Mouse (Mus musculus) thymus, postnatal 14 days (tissue): ENCODE measurements at regions not wholly inside any gene's neighbourhood (a gene's known extent, or its start where the extent isn't known, plus 50 kb on each side); places are given as distances from the start of the nearest gene placed in this dataset.

Experiments used
- DNase-seq: peaks from one replicate; pipeline ENCODE4 v3.0.0; 2021

DNA sequence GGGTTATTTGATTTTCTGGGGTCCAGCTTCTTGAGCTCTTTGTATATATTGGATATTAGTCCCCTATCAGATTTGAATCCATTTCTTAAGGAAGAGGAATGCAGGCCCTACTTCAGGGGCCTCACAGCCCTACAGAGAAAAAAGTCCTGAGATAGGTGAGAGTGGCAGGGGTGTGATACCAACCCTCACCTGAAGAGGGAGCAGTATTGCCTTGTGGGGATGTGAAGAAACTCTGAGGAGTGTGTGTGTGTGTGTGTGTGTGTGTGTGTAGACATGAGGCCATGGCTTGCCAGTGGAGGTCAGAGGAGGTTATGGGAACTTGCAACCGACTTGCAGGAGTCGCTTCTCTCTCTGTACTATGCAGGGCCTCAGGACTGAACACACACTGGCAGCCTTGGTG lies 141.2 kb downstream of the Tex29 start:
- peak; percentile 14 for DNase-seq

DNA sequence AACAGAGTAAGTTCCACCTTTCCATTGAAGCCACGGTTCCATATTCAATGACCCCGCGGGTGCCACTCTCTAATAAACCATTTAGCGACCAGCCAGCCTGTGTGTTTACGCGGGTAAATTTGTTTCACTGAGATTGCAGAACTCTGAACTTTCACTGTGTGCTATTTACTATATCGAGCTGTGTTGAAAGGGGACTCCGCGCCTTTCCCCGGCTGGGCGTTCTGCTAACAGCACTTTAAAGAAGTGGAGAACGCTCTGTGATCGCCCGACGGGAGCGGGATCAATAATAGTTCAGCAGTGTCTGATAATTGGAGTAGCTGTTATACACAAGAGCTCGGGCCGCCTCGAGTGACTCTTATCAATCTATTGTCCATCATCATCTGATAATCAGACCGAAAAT lies 149.8 kb downstream of the Tex29 start:
- DNase-seq, result no peak

DNA sequence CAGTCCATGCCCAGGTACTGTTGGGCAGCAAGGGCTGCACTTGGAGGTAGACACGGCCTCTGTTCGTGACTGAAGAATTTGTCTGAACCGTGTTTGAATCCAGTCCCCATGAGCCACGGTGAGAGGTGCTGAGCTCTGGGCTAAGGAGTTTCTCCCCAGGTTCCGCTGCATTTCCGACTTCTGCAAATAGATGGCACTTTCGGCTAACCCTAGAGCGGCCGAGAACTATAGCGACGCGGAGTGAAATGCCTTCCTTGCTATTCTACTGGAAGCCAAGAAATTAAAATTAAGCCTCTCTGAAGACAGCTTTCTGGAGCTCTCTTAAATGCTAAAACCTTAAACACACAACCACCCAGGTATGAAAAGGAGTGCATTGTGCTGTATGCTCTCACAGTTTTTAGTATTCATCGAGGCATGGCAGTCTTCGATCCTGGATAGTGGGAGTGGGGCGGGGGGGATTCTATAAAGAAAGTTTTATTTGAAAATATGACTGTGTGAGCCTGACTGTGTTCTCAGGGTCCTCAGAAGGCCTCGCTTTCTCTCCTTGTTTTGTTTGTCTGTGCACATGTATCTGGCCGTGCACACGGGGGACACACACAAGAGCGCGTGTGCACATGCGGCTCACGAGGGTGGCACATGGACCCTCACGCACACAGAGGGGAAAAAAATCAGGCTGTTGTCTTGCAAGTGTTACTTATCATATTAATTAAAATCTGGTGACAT lies 159.6 kb downstream of the Tex29 start:
- DNase-seq, result peak; percentile 4

DNA sequence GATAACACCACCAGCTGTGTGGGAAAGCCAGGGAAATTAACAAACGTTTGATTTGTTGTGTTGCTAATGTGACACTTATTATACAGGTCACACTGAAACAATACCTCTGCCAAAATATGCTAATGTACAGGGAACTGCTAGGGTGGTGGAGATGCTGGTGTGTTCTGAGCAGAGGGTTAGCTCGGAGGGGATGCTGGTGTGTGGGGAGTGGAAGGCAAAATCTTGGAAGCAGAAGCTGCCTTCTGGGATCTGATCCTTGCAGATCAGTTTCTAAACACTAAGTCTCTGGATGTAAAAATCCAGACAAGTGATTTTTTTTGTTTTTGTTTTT lies 160.2 kb downstream of the Tex29 start:
- DNase-seq, result no peak

DNA sequence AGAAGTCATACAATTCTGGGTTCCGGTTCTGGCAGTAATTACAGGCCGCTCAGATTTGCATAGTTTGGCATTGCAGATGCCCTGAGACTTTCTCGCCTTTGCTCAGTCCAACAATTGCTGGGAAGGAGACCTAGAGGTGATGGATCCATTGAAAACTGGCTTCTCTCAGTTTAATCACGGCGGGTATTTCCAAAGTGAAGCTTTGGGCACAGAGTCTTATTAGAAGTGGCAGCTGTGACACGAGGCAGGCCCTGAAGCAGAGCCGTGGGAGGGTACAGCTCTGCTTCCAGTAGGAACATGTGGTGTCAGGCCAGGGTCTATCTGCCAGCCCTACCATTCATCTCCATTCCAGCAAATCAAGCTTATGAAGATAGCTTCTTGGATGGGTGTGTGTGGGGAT lies 164.0 kb downstream of the Tex29 start:
- DNase-seq, result no peak

DNA sequence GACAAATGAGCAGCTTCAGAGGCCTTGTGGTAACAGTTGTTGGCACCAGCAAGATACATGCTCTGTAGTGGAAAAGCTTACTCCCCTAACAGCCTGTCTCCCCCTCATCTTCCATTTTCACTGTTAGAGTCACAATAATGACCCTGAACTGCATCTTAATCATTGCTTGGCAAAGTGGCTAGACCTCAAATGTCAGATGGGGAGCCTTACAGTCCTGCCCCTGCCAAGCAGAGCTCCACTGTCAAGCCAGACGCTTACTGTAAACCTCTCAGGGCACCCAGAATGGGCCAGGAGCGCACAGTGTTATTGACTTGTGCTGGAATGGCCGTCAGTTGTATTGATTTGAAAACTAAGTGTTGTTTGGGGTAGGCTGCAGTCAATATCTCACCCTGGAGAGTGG lies 172.5 kb downstream of the Tex29 start:
- DNase-seq, result no peak

DNA sequence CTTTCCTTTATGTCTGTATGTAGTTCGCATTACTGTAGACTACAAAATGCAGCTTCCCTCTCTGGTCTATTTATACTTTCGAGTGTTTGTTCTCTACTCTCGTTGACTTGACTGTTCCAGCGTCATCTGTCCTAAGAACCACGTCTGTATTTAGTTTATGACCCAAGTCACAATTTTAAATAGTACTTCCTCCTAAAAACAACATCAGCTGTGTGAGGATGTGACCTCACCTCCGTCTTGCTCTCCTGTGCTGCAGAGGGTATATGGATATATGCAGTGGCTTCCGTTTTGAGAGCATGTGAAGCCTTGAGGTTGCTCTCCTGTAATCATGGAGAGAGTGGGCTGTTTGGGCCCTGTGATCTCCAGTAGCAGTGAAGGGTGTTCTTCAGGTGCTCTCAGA lies 177.5 kb downstream of the Tex29 start:
- no peak for DNase-seq

DNA sequence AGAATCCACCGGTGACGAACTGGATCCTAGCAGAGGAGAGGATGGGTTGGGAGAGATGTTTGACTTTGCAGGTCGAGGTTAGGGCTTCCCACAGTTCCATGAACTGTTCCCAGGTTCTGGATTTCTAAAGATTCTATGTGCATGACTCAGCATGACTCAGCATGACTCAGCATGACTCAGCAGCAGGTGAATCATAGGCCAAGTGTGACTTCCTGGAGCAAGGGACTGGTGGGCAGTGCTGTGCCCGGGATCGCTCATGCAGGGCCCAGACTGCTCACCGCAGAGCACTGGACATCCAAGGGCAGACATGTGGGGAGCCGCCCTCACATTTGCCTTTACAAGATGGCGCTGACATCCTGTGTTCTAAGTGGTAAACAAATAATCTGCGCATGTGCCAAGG lies 179.0 kb downstream of the Tex29 start:
- no peak for DNase-seq

DNA sequence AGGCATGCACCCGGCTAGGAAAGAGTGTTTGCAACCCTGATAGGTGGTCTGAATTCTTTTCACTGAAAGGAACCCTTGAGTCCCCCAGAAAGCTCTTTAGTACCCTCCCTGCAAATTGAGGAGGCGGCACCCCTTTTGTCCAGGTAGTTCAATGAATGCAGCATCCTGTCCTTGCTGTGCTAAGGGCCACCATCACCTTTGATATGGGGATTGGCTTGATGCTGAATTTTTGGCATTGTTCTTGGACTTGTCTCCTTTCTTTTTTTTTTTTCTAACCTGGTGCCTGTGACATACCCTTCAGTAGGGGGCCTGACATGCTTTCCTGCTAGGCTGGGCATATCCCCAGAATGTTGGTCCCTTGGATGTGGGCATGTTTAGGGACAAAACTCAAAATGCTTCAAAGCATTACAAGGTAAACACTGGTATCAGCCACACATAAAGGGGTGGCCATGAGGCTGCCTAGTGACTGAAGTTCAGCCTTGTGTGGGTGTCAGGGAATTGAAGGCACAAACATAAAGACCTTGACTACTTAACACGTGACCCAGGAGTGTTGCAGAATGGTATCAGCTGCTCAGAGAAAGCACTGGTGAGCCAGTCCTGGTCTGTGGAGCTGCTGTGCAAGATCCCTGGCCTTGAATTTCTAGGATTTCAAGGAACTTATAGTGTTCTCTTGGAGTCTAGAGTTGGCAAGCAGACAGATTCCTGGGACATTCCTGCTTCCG lies 183.6 kb downstream of the Tex29 start:
- no peak for DNase-seq

DNA sequence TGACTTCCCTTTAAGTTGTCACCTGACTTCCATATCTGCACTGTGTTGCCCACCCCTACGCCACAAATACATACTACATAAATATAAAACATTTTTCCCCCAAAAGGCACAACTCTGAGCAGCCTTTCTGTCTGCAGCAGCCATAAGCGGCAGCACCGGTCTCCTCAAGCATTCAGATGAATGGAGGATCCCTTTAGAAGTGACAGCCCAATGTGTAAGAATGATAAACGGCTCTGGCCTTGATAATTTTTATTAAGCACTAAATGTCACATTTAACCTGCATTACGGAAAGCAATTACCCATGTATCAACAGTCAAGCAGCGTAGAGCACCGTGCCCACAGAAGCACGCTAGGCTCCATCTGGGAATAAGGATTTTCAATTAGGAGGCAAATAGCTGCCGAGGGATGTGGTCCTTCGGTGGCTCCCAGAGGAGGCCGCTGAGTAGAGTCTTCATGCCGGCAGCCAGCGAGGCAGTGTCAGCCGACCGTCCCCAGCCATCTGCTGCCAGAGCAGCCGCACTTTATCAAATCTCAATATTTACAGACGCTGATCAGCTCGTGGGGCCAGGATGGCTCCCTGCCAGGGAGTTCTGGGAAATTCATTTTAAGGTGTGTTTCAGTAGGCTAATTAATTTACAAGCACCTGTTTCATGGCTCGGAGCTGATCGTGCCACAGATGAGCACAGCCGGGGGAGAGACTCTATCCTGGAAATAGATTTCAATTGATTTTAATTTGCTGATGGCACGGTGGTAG lies 190.3 kb downstream of the Tex29 start:
- no peak for DNase-seq

DNA sequence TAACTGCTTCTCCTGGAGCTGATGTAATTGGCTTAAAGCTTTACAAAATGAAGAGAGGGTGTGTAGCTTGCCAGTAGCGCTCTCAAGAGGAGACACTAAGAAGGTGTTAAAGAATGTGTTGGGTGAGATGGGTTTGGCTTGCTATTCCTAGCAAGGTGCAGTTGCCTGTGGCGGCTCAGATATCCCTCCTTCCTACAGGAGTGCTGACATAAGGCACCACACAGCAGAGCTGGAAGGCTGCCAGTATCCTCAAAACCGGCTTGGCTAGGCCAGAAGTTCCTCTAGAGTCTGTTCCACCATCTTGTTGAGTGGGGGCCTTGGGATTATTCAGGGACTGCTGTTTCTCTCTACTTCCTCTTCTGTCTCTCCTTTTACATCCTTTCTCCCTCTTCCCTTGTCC lies 191.5 kb downstream of the Tex29 start:
- no peak for DNase-seq

DNA sequence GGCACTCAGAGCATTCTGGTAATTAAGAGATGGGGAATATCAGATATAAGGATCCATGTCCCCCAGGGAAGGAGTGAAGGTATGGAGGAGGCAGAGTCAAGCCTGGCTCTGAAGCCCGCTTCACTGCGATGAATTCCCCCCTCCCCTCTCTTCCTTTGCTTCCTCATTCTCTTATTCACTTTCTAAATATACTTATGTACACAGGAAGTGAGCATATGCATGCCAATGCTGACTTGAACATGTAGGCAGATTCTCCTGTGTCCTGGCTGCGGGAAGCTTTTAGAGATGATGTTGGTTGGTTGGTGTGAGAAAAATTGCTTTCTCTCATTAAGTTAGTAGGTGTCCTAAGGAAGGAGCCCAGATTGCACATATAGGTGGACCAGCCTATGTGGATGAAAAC lies 192.1 kb downstream of the Tex29 start:
- no peak for DNase-seq

DNA sequence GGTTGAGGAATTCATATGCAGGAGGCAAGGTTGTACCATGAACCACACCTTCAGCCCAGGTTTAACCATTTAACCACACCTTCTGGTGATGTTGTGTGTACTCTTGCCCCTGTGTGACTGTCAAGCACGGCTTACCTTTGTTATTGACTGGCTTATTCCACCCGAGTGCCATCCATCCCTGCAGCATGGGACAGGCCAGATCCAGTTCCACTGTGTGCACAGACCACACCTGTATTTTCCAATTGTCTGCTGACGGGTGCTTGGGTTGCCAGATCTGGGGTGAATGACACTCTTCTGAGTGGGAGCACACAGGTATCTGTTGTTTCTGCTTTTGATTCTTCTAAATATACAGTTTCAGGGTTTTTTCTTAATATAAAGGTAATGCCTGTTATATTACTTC lies 196.1 kb downstream of the Tex29 start:
- DNase-seq, result no peak

DNA sequence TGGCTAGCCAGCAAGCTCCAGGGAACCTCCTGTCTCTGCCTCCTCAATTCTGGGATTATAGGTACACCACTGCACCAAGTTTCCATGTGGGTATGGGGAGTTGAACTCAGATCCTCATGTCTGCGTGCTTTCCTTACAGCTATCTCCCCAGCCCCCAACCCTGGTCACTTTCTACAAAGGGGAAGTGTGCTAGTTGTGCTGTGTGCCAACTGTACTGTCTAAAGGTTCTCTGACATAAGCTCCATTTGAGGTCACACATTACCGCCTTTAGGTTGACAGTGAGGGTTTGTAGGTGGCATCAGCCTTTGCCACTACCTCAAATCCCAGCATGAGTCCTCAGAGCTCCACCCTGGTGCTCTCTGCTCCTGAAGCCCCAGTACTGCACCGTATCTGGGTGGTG lies 200.7 kb downstream of the Tex29 start:
- no peak for DNase-seq

DNA sequence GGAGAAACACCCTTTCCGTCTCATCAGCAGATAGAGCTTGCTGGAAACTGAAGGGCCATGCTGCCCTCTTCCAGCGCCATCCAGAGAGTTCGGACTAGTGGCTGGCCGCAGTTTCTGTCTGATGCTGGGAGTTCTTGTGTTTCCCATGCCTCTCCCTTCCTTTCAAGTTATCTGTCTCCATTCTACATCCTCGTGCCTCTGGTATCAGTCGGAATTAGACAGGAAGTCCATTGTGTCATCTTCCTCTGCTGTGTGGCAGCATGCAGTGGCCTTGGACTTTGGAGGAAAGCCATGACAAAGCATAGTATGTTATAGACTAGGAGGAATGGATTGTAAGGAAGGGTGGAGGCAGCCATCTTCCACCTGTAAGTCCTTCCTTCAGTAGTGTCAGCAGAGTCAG lies 201.4 kb downstream of the Tex29 start:
- DNase-seq, result no peak

DNA sequence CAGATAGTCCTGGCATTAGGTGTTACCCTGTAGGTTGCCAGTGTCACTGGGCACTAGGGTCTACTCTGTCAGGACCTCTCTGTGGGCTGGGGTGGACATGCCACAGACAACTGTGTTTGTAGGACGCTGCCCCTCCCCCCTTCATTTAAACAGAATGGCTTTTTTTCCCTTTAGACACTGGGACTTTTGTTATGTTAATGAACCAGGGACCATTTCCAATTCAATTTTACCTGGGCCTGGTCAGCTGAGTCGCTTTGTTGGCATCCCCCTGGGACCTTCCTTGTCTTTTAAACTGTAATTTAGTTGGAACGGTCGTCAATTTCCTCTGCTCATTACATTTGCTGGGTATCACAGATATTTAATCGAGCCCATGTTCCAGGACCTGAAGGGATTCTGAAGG lies 210.6 kb downstream of the Tex29 start:
- DNase-seq, result no peak

DNA sequence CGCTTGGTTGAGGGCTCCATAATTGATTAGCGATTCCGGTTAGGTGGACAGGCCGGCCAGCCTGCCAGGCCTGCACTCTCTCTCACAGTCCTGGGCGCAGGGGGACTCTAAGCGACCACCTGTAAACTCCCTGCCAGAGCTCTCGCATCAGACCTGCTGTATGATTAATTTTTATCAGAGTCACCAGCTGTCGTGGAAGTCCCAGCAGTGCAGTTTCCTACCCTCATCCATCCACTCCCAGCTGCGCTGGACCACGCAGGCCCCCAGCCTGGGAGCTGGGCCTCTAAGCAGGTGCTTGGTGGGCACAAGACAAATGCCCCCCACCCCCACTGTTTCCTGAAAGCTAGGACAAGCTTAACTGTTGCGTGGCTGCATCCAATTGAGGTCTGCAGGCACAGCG lies 211.1 kb downstream of the Tex29 start:
- no peak for DNase-seq

DNA sequence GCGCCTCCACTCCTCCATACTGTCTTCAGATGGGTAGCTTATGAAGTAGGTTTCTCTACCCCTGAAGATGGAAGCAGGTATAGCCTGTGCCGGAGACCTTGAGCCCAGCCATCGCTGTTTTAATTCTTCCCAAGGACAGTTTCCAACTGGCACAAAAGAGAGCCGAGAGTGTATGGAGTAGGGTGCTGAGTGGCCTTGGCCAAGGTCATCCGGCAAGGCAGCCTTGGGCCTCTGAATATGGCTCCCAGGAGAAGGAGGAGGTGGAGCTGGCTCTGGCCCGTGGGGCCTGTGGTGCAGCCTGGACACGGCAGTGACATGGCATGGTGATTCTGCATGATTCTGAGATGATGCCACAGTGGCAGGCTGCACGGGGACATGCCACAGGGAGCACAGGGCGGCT lies 215.7 kb downstream of the Tex29 start:
- DNase-seq, result no peak

DNA sequence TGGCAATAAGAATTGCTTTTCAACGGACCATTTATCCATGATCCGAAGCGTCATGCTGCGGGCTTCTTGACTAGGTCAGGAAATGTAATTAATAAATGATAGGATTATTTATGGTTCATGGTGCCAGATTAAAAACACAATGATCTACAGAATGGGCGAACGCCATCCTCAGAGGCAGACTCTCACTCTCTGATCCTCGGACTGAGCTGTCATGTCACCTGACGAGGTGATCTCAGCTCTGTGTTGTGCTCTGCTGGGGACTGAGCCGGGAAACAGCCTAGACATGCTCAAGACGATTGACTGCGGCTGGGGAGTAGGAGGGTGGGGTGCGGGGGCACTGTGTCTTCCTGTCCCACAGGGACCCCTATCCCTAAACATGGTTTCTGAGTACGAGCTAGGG lies 217.4 kb upstream of the A230072I06Rik start:
- DNase-seq, result no peak

DNA sequence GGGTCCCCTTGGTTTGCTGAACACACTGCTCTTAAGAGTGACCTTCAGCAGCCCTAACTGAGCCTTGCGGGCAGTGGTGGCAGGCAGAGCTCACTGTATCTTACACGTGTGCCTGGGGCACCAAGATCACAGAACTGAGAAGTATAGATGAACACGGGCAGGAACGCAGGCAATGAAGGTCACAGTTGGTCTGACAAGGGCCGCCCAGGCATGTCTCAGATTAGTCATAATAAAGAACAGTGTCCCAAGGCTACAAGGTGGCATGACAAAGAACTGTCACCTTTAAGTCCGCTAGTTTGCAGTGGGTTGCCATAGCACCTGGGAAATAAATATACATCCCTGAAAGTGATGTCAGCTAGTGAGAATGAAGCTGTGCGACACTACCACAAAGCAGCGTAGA lies 215.9 kb upstream of the A230072I06Rik start:
- no peak for DNase-seq

DNA sequence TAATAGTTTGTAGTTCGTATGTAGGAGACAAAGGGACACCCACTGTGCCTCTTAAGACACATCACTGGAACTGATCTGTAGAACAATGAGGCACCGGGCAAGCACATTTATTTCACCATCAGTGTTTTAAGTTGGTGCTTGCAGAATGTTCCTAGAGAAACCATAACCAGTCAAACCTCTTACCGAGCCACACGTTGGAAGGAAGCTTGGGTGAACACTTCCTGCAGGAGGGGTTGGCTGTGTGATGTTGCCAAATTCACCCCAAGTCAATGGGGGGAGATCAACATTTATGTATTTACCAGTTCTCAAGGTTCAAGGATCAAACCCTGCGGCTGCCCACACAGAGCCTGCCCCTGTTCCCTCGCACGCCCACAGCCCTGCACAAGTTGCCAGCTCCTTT lies 214.0 kb upstream of the A230072I06Rik start:
- no peak for DNase-seq

DNA sequence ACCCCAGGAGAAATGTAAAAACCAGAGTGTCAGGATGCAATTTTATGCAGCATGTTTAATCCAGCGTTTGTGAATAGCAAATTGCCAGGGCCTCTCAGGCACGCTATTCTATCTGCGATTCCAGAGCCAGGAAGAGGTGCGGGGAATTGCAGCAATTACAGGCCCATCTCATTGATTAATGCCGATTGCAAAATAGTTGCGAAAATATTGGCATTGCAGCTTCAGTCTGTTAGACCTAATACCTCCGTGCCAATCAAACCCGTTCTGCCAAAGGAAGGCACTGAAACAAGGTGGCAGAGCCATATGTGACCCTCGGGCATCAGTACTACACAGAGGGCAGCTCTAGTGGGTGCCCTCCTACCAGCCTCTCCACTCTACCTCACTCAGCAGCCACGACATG lies 212.2 kb upstream of the A230072I06Rik start:
- DNase-seq, result no peak

DNA sequence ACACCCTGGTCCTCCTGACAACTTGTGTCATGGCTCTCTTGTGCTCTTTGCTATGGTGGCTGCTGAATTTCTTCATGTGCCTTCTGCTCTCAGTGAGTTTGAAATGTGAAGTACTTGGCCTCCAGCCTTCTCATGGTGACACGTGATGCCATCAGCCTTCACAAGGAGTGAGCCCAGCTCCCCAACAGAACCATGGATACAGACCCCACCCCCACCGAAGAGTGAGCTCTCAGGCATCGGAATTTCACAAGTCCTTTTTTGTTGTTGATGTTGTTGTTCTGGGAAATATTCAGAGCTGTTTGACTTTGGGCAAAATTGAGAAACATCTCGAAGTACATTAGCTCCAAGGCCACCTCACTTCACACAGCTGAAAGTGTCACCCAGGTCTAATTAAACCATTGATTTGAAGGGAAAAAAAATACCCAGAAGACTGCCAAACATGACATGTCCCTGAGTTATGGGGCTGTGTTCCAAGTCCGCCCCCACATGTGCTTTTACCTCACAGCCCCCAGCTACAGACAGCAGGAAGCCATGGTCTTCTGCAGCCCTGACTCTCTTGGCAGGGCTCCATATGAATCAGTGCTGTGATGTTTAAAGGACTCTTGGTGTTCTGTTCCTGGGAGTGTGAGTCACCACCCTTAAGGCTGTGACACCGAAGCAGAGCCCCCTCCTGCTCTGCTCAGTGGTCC lies 205.2 kb upstream of the A230072I06Rik start:
- no peak for DNase-seq

DNA sequence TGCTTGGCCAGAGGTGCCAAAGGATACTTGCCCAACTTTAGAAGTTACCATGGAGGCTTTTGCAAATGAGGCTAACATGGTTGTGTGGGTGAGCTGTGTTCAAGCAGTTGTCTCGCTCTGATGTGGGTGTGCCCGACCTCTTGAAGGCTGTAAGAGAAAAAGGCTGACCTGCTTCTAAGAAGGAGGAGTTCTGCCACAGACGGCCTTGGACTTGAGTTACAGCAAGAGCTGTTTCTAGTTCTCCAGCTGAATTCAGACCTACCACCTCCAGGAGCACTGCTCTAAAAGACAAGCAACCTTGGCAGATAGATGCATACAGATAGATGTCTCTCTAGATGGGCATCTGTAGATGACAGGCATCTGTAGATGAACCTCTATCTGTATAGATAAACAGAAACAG lies 202.7 kb upstream of the A230072I06Rik start:
- DNase-seq, result no peak
